Mouse (Mus musculus): ENCODE data around the gene Tmem255b. TPM values are rescaled to one million over a fixed set of nuclear protein-coding genes. Genes with fewer than 3 reads are reported as not detected.

The Tmem255b gene
- total RNA-seq, 2 experiments from 2014 or later, result 1.7 to 3.3 TPM

GRCm38 (mm10) chr8:13442152-13442551 lies 7.2 kb downstream of the Tmem255b start:
- DNase-seq (ENCODE audit: low spot score in 2 of 2), result no peak

- no peak for DNase-seq (ENCODE audit: low spot score in 2 of 2)
These were observed 11.5 kb downstream of the Tmem255b start for GRCm38 (mm10) chr8:13446456-13446855.

GRCm38 (mm10) chr8:13448145-13448544 lies 13.2 kb downstream of the Tmem255b start:
- peak in 1 of 2 experiments; percentile 47 for DNase-seq (ENCODE audit: low spot score in 2 of 2)

GRCm38 (mm10) chr8:13451747-13452277 lies 16.8 kb downstream of the Tmem255b start:
- DNase-seq (ENCODE audit: low spot score in 2 of 2), result no peak

- no peak for DNase-seq (ENCODE audit: low spot score in 2 of 2)
These were observed 19.5 kb downstream of the Tmem255b start for GRCm38 (mm10) chr8:13454341-13455113.

GRCm38 (mm10) chr8:13455295-13455694 lies 20.3 kb downstream of the Tmem255b start:
- DNase-seq (ENCODE audit: low spot score in 2 of 2), result peak in 1 of 2 experiments; percentile 35

GRCm38 (mm10) chr8:13459431-13459830 lies 24.4 kb downstream of the Tmem255b start:
- DNase-seq (ENCODE audit: low spot score in 2 of 2), result no peak

- DNase-seq (ENCODE audit: low spot score in 2 of 2), result no peak
These were observed 26.2 kb downstream of the Tmem255b start for GRCm38 (mm10) chr8:13461085-13461765.

GRCm38 (mm10) chr8:13461843-13462242 lies 26.9 kb downstream of the Tmem255b start:
- peak; percentile 42 to 53 for DNase-seq (ENCODE audit: low spot score in 2 of 2)

GRCm38 (mm10) chr8:13462392-13462791 lies 27.4 kb downstream of the Tmem255b start:
- DNase-seq (ENCODE audit: low spot score in 2 of 2), result peak; percentile 41 to 50

GRCm38 (mm10) chr8:13465324-13465723 lies 30.3 kb downstream of the Tmem255b start:
- DNase-seq (ENCODE audit: low spot score in 2 of 2), result no peak

- no peak for DNase-seq (ENCODE audit: low spot score in 2 of 2)
These were observed 32.0 kb downstream of the Tmem255b start for GRCm38 (mm10) chr8:13466989-13467388.

- DNase-seq (ENCODE audit: low spot score in 2 of 2), result no peak
These were observed 33.7 kb downstream of the Tmem255b start for GRCm38 (mm10) chr8:13468737-13469136.

GRCm38 (mm10) chr8:13471484-13471883 lies 36.5 kb downstream of the Tmem255b start:
- DNase-seq (ENCODE audit: low spot score in 2 of 2), result no peak

GRCm38 (mm10) chr8:13472284-13472683 lies 37.3 kb downstream of the Tmem255b start:
- DNase-seq (ENCODE audit: low spot score in 2 of 2), result no peak

GRCm38 (mm10) chr8:13475892-13476291 lies 40.9 kb downstream of the Tmem255b start:
- no peak for DNase-seq (ENCODE audit: low spot score in 2 of 2)

GRCm38 (mm10) chr8:13481089-13481554 lies 46.1 kb downstream of the Tmem255b start:
- no peak for DNase-seq (ENCODE audit: low spot score in 2 of 2)

GRCm38 (mm10) chr8:13481596-13481995 lies 46.6 kb downstream of the Tmem255b start:
- DNase-seq (ENCODE audit: low spot score in 2 of 2), result no peak

- no peak for DNase-seq (ENCODE audit: low spot score in 2 of 2)
These were observed 47.3 kb downstream of the Tmem255b start for GRCm38 (mm10) chr8:13482101-13482801.

- no peak for DNase-seq (ENCODE audit: low spot score in 2 of 2)
These were observed 48.2 kb downstream of the Tmem255b start for GRCm38 (mm10) chr8:13483191-13483590.

GRCm38 (mm10) chr8:13489351-13489750 lies 54.4 kb downstream of the Tmem255b start:
- DNase-seq (ENCODE audit: low spot score in 2 of 2), result no peak

All from adrenal gland, postnatal 4 days (tissue).